Mouse (Mus musculus) gastrocnemius, postnatal 4 days (tissue): ENCODE data around the gene Ccnjl. TPM values are rescaled to one million over a fixed set of nuclear protein-coding genes. Genes with fewer than 3 reads are reported as not detected.

Experiments
- DNase-seq, 2 experiments: peaks; one replicate each; pipeline ENCODE4 v3.0.0; 2021 to 2022; ENCODE audit warnings: low spot score in 2 of 2, mixed read lengths in 2 of 2
- total RNA-seq, 2 experiments: library from RNA; stranded (reverse); gene quantifications; 2 replicates each; pipeline ENCODE4 v1.2.3; 2021

Ccnjl gene
- total RNA-seq, 2 experiments from 2014 or later, result 2.4 to 3.3 TPM

DNA sequence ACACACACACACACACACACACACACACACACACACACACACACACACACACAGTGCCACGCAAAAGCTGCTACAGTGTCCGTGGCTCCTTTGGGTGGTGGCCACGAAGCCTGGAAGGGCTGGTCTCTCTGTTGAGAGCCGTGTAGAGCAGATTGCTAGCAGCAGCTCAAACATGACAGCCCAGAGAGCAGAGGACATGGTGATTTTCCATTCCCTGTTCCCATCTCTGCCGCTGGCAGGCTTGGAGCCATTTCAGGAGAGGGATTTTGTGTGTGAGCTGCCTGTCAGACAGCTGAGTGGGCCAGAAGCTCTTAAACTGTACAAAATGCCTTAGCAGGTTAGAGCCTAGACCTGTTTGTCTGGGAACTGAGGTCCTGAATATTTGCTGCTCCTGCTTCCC, 38.1 kb downstream of the Ccnjl start:
- no peak for DNase-seq

DNA sequence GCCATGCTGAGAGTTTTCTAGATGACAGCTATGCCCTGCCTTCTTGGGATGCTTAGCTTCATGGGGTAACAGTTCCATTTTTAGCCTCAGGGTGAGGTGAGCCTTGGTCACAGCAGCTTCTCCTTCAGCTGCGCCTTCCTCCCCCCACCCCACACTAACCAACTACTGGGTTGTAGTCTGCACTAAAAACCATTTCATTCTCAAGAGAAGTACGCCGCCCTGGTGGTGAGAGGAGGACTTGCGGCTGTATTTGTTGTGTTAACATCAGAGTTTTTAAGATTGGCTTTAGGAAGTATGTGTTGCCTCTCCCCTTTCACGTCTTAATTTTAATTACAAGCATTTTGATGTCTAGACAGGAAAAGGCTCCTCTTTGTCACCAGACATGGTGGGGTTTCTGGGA, 39.7 kb downstream of the Ccnjl start:
- DNase-seq, result no peak

DNA sequence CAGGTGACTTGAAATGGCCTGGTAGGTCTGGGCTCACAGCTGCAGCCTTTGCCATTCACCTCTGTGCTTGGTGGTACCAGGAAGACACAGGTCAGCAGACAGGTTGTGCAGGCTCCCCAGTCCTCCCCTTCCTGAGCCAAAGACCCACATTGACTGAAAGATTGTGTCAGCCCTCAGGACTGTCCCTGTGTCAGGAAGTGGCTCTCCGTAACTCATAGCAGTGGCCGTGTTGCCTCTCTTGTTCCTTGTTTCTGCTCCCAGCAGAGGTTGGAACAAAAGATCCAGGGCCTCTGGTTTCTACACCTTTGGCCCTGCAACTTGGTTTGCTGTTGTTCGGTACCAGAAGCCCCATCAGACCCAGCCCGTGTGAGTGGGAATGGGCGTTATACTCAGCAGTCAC, 40.6 kb downstream of the Ccnjl start:
- no peak for DNase-seq

DNA sequence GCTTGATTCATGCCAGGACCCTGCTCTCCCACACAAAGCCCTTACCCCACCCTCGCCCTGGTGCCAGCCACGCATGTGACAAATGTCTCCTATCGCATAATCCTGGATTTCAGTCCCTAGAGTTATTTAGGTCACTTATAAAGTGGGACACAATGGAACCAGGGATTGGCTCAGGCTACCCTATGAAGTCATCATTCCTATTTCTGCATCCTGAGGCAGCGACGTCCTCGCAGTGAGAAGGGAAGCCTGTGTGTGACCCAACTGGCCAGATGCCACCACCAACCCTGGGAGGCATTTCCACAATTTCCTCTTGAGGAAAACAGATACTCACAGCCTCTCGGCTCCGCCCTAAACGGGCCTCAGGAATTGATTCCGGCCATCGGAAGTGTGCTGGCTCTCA, 41.0 kb downstream of the Ccnjl start:
- DNase-seq, result peak in 1 of 2 experiments; percentile 62

DNA sequence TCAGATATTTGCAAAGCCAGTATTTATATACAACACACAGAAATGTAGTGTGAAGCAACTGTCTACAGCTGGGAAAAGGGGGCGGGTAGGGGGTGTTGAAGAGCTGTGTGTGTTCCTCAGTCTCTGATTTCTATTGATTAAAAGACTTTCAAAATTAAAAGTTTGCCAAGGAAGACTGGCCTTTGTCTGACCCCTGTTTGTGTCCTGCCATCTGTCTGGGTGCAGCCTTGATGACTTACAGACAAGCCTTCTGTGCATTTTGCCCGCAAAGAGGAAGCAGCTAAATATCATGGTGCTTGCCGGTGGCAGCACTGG, 46.4 kb downstream of the Ccnjl start:
- DNase-seq, result no peak

DNA sequence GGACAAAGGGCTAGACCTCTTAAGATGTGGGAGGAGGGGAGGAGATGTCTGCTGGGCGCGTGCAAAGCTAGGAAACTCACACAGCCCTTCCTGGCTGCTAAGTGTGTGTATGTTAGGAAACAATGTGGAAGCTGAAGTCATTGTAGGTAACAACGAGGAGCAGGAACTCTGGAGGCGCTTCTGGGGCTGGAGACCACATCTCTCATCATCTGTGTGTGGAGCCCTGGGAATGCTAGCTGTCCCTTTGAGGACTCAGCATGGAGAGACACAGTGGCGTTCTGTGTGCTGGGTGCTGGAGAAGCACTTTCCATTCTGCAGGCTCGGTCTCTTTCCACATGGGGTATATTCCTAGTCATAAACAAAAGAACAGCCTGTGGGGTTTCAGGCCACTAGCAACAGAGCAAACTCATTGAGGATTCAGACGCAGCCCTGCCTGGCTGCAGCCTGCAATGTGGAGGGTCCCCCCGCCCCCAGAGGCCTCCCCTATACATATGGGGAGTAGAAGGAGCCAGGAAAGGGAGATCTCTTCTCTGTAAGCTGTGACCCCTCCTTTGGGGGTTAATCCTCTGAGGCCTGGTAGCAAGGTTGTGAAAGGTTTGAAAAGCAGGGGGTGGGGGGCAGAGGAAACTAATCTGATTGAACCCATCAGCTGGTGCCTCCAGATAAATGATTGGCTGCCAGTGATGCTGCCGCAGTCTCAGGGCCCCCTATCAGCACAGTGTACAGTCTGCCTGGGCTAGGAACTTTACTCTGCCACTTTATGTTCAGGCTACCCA, 47.0 kb downstream of the Ccnjl start:
- DNase-seq, result no peak

DNA sequence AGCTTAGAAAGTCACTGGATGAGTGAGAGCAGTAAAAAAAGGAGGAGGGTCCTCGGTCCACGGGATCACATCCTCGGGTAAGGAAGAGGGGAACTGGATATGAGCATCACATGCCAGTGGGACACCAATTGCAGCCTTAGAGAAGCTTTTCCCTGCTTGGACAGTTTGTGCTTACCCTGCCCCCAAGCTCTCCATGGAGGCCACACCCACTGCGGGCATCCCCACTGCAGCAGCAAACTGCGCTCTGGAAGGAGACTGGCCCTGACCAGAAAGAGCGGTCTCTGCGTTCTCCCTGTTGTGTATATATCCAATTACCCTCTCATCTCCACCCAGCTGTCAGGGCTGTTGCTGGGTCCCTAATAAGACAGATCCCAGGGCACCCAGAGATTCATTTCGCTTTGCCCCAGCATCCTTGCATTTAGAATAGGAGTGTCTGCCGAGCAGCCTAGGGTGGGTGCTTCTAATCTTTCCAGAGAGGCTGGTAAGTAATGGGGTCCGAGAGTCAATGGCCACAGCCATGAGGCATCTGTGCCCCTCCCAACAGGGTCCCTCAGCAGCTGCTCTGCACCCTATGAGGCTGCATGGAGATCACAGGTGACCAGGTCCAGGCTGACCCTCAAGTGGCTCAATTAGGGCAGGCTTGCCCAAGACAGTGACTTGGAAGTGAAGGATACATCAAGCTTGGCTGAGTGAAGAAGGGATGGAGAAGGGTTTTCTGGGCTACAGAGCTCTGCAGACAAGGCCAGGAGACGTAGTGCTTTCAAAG, 49.3 kb downstream of the Ccnjl start:
- no peak for DNase-seq

DNA sequence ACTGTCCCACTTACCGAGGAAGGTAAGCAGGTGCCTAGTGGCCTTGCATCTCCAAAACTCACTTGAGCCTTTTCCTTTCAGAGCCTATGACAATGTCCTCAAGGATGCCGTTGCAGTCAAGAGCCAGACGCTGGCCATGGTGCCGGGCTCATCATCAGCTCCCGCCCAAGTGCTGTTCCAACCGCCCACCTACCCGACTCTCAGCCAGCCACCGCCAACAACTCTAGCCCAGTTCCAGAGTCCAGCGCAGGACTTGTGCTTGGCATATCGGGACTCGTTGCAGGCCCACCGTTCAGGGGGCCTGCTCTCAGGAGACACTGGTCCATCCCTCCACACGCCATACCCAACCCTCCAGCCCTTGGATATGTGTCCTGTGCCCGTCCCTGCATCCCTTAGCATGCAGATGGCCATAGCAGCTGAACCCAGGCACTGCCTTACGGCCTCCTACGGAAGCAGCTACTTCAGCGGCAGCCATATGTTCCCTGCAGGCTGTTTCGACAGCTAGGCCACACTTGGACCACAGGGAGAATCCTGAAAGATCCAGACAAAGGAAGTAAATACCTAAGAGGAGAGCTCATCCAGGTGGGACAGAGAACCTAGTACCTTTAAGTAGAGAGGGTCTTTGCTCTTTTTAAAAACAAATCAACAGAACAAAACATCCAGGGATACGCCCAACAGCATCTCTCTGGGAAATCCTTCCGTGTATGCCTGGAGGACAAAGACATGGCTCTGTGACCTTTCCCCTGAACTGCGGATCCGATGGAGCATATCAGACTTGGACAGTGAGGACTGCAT, 56.8 kb downstream of the Ccnjl start:
- DNase-seq, result no peak

DNA sequence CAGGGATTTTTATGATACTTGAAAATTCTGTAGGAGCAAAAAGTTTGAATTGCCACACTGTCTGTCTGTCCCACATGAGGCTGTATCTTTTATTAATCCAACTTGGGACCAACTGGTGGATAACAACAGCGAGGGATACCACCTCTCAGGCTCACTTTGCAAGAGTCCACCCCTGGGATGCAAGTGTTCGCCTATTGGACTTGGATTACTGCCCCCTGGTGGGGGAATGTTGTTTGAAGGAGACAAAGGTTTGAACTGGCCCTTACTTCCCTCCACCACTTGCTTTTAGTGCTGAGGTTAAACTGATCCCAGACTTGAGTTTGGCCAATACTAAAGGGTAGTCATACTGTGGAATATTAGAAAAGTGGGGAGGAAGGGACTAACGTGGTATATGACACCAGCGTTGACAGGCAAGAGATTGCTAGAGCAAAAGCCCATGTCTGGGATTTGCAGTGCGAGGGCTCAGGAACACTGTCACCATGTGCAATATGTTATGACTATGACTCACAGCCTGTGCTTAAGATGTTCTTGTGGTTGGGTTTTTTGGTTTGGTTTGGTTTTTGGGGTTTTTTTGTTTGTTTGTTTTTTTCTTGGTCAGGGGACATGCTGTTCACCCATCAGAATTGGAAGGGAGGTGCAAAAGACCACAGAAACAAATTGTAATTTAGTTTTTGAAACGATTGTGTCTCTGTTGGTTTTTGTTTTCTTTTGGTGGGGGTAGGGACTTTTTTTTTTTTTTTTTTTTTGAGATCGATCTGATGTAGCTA, 57.9 kb downstream of the Ccnjl start, which contains the start of gene 4933415A04Rik:
TSS of gene 4933415A04Rik (plus strand) at position 717 of the 767 bp plus-strand sequence.
- DNase-seq, result peak; percentile 65 to 79

DNA sequence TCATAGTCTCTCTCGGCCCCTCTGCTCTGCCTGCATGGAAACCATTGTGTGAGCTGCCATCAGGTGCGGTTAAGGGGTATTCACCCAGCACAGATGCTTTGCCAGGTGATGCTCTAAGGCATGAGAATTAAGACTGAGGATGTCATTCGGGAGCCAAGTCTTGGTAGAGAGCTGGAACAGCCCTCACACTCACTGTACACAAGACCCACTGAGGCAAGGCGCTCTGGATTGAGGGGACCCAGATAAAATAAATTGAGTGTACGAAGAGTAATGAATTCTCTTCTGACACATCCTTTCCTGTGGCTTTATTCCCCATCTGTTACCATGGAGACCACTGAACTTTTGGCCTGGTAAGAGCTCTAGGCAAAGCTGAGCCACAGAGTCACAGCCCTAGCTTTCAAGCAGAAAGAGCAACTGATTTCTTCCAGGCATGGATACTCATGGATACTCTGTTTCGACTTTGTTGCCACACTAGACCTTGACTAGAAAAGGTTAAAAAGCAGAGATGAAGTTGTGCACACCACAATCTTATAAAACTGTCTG, 61.0 kb downstream of the Ccnjl start:
- DNase-seq, result no peak

DNA sequence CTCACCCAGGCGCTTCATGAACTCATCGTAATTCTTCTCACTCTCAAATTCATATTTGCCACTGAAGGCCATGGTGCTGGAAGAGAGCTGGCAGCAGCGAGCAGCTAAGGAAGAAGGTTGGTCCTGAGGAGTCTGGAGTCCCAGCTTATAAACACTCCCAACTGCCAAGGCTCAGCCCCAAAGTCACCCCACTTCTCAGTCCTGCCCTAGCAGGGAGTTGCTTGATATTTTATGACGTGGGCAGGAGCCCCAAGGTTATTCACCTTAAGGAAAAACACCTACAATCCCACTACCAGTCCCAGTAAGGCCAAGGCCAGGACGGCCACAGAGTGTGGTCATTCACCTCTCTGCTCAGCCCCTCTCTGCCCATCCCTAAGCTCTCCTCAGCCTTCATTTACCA, 72.9 kb downstream of the Ccnjl start, which contains the start of gene Fabp6:
TSS of gene Fabp6 (minus strand) at position 101 of the 400 bp plus-strand sequence.
- no peak for DNase-seq

DNA sequence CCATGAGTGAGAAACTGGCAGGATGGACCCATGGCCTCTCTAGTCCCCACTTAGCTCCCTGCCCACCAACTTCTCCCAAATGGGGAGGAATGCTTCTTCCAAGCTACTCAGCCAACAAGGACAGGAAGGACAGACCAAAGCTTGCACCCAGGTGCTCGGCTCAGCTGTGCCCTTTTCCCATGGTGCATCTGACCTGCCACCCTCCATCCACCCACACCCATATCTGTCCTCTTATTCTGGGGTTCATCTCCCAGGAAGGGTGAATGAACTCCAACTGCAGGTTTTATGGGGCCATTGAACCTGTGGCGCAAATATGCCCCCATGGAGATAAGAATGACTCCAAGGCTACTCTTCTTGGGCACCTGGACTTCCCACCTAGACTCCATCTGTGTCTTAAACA, 75.6 kb downstream of the Ccnjl start:
- DNase-seq, result no peak

DNA sequence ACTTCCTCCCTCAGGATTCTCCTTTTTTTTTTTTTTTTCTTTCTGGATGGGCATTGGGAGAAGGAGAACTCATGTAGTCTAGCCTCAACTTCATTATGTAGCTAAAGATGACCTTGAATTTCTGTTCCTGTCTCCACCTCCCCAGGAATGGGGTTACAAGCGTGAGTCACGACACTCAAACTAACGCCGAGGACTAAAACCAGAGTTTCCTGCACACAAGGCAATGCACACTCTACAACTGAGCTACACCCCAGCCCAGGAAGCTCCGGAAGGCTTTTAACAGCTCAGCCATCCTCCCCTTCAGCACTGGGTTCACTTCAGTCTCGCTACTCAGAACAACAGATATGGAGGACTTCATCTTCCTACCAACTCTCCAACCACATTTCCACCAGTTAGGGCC, 76.3 kb downstream of the Ccnjl start:
- DNase-seq, result no peak

DNA sequence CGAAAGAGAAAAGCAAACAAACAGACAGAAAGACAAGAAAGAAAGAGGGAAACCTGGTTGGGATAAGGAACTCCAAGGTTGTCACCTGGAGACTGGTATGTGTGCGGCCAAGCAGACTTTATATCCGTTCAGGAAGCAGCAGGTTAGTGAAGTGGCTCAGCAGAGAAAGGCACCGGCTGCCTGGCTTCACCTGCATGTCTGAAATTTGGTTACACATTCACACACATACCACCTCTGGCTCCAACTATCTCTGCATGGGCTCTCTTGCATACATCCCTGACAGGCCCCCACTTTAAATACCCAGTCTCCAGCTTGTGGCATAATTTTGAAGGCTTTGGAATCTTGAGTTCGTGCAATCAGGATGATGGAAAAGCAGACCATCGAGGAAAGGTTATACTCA, 77.3 kb downstream of the Ccnjl start:
- no peak for DNase-seq

DNA sequence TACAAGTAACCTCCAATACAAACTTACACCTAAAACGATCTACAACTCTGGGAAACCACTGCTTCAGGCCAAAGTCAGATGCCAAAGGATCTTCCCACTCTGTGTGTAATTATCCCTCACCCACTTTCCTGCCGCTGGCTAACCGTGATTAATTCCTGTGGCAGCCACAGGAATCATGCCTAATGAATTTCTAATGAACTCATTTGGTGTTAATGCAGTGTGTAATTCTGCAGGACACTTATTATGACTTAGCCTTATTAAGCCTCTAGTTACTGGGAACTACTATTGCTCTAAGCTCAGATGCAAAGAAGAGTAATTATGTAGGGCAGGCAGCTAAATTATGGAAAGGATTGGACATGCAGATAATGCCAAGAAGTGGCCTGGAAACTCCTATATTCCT, 79.9 kb downstream of the Ccnjl start:
- DNase-seq, result no peak

DNA sequence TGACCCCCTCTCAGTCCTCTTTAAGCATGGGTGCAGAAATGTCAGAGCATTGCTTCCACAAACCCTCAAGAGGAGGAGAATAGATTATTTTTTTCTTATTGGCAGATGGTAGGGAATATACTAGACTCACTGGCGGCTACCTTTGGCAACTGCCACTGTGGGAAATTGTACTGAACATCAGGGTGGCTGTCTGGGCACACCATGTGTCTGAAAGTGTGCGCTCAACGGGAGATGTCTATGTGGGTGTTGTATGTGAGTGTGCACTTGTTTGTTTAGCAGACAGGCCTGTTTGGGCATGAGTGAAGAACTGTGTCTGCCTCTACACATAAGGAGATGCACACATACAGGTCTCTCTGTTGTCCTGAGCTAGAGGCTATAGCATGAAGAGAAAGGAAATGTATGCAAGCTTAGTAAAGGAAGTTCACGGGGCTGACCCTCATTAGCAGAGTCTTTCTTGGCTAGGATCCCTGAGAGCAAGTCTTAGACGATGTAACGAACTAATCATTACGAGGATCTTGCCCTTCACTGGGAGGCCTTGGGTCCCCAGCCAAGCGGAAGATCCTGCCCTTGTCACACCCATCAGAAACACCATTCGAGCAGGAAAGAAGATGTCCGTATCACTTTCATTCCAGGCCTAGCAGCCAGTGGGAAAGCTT, 81.5 kb downstream of the Ccnjl start:
- no peak for DNase-seq

DNA sequence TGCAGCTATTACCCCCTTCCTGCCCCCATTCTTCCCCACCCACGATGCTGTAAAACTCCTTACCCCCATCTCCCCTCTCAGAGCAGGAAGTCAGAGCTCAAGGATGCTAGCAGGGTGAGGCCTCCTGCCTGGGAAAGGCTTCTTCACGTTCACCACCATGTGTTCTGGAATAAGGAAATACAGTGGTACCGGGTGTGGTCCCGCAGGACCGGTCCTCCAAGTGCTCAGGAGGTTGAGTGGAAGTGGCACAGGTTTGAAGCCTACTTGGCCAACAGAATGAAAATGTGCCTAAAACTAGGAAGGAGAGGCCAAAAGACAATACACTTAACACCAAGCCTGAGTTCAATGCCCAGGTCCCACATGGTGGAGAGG, 82.1 kb downstream of the Ccnjl start:
- no peak for DNase-seq

DNA sequence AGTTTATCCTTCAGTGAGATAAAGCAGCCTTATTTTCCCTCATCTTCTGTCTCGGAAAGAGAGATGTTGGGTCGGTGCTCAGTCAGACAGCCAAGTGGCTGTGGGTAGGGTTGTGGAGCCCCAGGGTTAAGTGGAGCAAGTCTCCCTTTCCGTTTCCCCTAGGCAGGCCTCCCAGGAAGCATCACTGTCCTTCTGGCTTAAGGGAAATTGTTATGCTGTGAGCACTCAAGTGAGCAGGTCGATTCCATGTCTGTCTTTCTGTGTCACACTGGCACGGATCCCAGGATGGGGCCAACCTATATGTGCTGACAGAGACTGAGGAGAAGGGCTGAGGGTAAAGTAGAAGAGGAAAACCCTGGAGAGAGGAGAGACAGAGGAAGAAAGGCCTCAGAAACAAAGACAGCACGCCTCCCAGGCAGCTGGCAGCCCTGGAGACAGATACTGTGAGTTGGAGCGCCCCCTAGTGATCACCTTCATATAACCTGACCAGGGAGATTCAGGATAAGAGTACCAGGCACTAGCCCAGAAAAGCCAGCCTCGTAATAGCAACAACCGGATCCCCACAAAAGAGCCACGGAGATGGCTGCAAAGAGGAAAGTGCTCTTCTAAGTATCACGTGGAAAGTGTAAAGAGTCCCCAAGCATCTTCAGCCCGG, 84.4 kb downstream of the Ccnjl start:
- DNase-seq, result peak; percentile 63 to 76

DNA sequence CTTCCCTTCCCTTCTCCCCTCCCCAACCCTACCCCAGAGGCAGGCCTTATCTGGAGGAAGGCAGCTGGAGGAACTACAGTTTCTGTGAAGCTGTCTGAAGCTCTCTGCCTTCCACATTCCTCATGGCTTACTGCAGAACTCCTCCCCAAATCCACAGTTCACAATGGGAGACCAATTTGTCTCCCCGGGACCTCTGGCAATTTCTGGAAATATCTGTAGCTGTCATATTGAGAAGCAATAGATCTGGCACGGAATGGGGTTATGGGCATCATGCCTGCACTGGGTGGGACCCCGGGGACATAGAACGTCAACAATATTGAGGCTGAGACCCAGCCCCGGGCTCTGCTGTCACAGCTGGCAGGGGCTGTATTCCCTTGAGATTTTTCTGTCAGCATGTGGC, 89.3 kb downstream of the Ccnjl start:
- DNase-seq, result peak in 1 of 2 experiments; percentile 18

DNA sequence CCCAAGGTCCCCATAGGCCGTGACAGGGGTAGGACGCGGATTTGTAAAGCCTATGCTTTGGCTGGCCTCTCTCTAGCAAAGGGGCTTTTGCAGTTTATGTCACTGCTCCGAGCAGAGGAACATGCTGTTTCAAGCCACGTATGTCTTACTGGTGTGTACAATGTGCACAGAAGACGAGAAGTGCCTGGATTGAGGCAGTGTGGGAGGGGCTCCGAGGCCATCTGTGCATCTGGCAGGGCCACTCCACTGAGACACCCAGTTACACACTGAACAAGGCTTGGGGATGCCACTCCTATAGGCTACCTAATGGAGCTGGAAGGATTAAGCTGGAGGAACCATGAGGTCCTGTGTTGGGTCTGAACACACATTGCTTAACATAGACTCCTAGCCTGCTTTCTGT, 89.8 kb downstream of the Ccnjl start:
- DNase-seq, result no peak
